Mouse (Mus musculus): ENCODE data around the gene Ggnbp2. TPM values are rescaled to one million over a fixed set of nuclear protein-coding genes. Genes with fewer than 3 reads are reported as not detected.

Gene Ggnbp2
- polyA plus RNA-seq, 1 experiment from 2014 or later, result 66.5 TPM

DNA sequence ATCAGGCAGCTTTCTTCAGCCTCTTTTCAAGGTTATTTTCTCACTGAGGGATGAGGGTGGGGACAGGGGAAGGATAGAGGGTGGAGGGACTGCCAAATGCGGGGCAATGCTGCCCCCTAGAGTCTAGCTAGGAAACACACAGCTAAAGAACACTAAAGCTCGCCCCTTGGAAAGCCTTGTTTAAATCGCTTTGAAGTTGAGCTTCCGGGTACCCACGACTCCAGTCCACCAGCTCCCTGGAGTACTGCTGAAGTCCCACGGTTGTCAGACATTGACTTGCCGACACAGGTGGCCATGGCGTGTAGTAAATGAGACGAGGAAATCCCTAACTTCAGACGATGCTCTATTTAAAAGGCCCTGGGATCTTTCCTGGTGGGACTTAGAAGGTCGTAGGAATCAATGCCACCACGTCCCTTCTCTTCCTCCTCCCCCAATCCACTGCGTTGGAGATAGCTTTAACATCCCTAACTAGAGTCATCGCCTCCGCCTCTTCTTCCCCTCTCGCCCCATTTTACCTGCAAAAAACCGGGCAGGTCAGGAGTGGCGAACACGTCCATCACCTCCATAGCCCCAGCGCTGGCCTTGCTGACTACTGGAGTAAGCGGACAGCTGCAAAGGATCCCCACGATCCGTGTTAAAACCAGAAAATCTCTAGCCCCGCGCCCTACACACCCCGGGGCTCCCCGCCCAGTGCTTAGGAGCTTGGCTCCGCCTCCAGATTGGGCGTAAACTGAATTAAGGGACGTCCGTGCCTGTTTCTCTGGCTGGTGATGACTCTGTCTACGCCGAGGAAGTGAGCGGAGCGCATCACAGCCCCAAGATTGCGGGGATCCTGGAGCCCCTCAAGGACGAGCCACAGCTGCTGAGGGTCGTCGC lies 52.3 kb downstream of the Ggnbp2 start:
- Histone ChIP-seq H3K4me3 (peak overlapping the region; percentile 74), H3K4me1 (peaks cover 9% of the 10 kb centered on the region; the same call in 1 of the 2 replicates), H3K4me2 (peak overlapping the region; percentile 99), H3K36me3 (ENCODE audit: poor library complexity, severe bottlenecking) (no peaks in the 10 kb centered on the region), H3K27me3 (0 out of 2 replicates have a peak, but pooled peaks cover 3% of the 10 kb centered on the region), H3K27ac (peak overlapping the region; percentile 54; the same call in 1 of the 2 replicates), H3K9me3 (replicated peaks) (no peaks in the 10 kb centered on the region), H3K9ac (peak overlapping the region; percentile 75)
- WGBS, result under 1% methylated on average over 39 of the region's 39 CpGs
- peak; percentile 76 for ATAC-seq

GRCm38 (mm10) chr11:84817362-84817761 lies 53.3 kb downstream of the Ggnbp2 start:
- no peak overlapping the region for H3K27ac ChIP-seq
- 79% methylated on average over 6 of the region's 6 CpGs for WGBS
- 0 out of 2 replicates have a peak, but pooled peaks cover 3% of the 10 kb centered on the region for H3K27me3 ChIP-seq
- H3K36me3 ChIP-seq (ENCODE audit: poor library complexity, severe bottlenecking), result no peaks in the 10 kb centered on the region
- ATAC-seq, result no peak
- no peaks in the 10 kb centered on the region for H3K9me3 ChIP-seq (replicated peaks)
- H3K9ac ChIP-seq, result no peak overlapping the region
- H3K4me2 ChIP-seq, result no peak overlapping the region
- H3K4me3 ChIP-seq, result no peak overlapping the region
- peaks cover 9% of the 10 kb centered on the region; the same call in 1 of the 2 replicates for H3K4me1 ChIP-seq

DNA sequence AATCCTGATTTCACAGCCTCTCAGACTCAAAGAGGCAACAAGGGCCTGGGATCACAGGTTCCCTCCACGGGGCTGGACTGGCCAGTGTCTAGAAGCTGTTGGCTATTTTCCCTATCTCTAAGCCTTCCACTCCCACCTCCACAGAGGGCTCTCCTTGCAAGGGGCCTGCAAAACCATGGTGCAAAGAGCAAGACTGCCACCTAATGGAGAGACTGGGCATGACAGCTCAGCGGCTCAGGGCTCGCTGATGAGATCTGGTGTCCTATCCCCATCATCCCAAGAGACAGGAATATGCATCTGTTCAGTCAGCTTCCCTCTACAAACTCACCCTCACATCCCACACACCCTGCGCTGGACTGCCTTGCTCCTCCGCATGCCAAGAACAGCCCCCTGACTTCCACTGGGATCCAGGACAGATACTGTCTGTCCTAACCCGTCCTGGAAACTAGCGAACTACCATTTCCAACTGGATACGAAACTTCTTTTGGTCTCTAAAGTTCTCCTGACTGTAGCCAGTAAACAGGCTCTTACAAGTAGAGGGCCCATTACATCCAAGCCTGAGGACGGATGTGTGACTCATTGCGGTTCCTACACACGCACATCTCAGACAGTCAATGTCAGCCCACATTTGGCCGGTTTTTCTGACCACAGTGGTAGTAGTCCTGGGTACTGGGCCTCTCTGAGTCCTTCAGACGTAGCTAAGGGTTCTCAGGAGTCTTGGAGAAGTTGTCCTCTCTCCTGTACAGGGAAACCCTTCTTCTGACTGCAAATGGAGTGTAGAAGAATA lies 56.7 kb downstream of the Ggnbp2 start:
- ATAC-seq, result peak; percentile 31; the same call in 1 of the 2 replicates
- H3K4me1 ChIP-seq, result peaks cover 7% of the 10 kb centered on the region; the same call in 1 of the 2 replicates
- no peak overlapping the region for H3K27ac ChIP-seq
- 0 out of 2 replicates have a peak, but pooled peaks cover 3% of the 10 kb centered on the region for H3K27me3 ChIP-seq
- H3K36me3 ChIP-seq (ENCODE audit: poor library complexity, severe bottlenecking), result no peaks in the 10 kb centered on the region
- no peak overlapping the region for H3K4me3 ChIP-seq
- no peak overlapping the region for H3K9ac ChIP-seq
- no peaks in the 10 kb centered on the region for H3K9me3 ChIP-seq (replicated peaks)
- H3K4me2 ChIP-seq, result no peak overlapping the region
- WGBS, result 56% methylated on average over 13 of the region's 13 CpGs

GRCm38 (mm10) chr11:84804373-84804772 lies 66.2 kb downstream of the Ggnbp2 start:
- no peaks in the 10 kb centered on the region for H3K4me1 ChIP-seq
- 97% methylated on average over 4 of the region's 4 CpGs for WGBS

GRCm38 (mm10) chr11:84797627-84798353 lies 72.8 kb downstream of the Ggnbp2 start:
- no peak overlapping the region for H3K4me3 ChIP-seq
- no peaks in the 10 kb centered on the region for H3K36me3 ChIP-seq (ENCODE audit: poor library complexity, severe bottlenecking)
- 0 out of 2 replicates have a peak, but pooled peaks cover 7% of the 10 kb centered on the region for H3K4me1 ChIP-seq
- no peak overlapping the region for H3K27ac ChIP-seq
- peaks cover 47% of the 10 kb centered on the region for H3K27me3 ChIP-seq
- H3K9me3 ChIP-seq (replicated peaks), result peaks cover 4% of the 10 kb centered on the region; the same call in 1 of the 2 replicates
- H3K4me2 ChIP-seq, result no peak overlapping the region
- WGBS, result 18% methylated on average over 21 of the region's 21 CpGs
- no peak overlapping the region for H3K9ac ChIP-seq
- no peak; the same call in 1 of the 2 replicates for ATAC-seq

More at GRCm38 (mm10) chr11:84804373-84804772, 66.2 kb downstream of the Ggnbp2 start:
- no peak overlapping the region for H3K9ac ChIP-seq
- no peaks in the 10 kb centered on the region for H3K36me3 ChIP-seq (ENCODE audit: poor library complexity, severe bottlenecking)
- 0 out of 2 replicates have a peak, but pooled peaks cover 8% of the 10 kb centered on the region for H3K27me3 ChIP-seq
- H3K4me3 ChIP-seq, result no peak overlapping the region
- no peak for ATAC-seq
- no peak overlapping the region for H3K4me2 ChIP-seq
- no peaks in the 10 kb centered on the region for H3K9me3 ChIP-seq (replicated peaks)
- H3K27ac ChIP-seq, result no peak overlapping the region

DNA sequence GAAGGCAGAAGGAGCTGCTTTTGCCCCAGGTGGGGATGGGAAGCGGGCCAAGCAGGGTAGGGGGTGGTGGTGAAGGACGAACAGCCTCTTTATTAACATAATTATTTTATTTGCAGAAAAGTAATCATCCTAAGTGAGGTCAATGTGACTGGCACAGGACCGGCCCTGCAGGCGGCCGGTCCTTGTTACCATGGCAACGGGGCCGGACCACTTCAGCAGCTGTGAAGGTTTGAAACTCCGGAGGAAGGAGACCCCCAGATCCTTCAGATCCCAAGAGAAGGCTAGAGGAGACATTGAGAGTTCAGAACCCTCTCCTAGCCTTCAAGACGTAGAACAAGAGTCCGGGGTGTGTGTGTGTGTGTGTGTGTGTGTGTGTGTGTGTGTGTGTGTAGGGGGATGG lies 73.6 kb downstream of the Ggnbp2 start:
- no peak overlapping the region for H3K4me3 ChIP-seq
- no peaks in the 10 kb centered on the region for H3K36me3 ChIP-seq (ENCODE audit: poor library complexity, severe bottlenecking)
- ATAC-seq, result no peak
- 0 out of 2 replicates have a peak, but pooled peaks cover 7% of the 10 kb centered on the region for H3K4me1 ChIP-seq
- H3K4me2 ChIP-seq, result no peak overlapping the region
- H3K27ac ChIP-seq, result no peak overlapping the region
- H3K9me3 ChIP-seq (replicated peaks), result peaks cover 4% of the 10 kb centered on the region; the same call in 1 of the 2 replicates
- WGBS, result 21% methylated on average over 10 of the region's 10 CpGs
- no peak overlapping the region for H3K9ac ChIP-seq
- H3K27me3 ChIP-seq, result peaks cover 54% of the 10 kb centered on the region

- no peak overlapping the region for H3K27ac ChIP-seq
- H3K36me3 ChIP-seq (ENCODE audit: poor library complexity, severe bottlenecking), result no peaks in the 10 kb centered on the region
- peaks cover 73% of the 10 kb centered on the region for H3K27me3 ChIP-seq
- peaks cover 4% of the 10 kb centered on the region; the same call in 1 of the 2 replicates for H3K9me3 ChIP-seq (replicated peaks)
- H3K4me1 ChIP-seq, result 0 out of 2 replicates have a peak, but pooled peaks cover 7% of the 10 kb centered on the region
- peak overlapping the region; percentile 40; the same call in 1 of the 2 replicates for H3K9ac ChIP-seq
- peak overlapping the region; percentile 47 for H3K4me2 ChIP-seq
- no peak overlapping the region for H3K4me3 ChIP-seq
- ATAC-seq, result peak; percentile 93
- 7% methylated on average over 17 of the region's 17 CpGs for WGBS
Observed at GRCm38 (mm10) chr11:84794496-84795113, 76.0 kb downstream of the Ggnbp2 start.

DNA sequence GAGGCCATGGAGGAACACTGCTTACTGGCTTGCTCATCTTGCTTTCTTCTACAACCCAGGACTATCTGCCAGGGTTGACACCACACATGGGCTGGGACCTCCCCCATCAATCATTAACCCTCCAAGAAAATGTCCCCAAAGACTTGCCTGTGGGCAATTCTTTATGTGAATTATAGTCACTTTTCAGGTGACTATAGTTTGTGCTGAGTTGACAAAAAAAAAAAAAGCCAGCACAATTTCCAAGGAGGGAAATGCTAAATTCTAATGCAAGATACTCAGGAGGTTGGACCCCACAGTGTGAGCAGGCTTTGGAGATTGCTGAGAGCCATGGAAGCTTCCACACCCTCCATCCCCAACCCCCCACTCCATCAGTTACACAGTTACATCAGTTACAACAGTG lies 77.1 kb downstream of the Ggnbp2 start:
- Histone ChIP-seq H3K27ac (no peak overlapping the region), H3K9ac (no peak overlapping the region), H3K27me3 (peaks cover 83% of the 10 kb centered on the region), H3K36me3 (ENCODE audit: poor library complexity, severe bottlenecking) (no peaks in the 10 kb centered on the region), H3K9me3 (replicated peaks) (peaks cover 4% of the 10 kb centered on the region; the same call in 1 of the 2 replicates), H3K4me3 (no peak overlapping the region), H3K4me2 (no peak overlapping the region), H3K4me1 (0 out of 2 replicates have a peak, but pooled peaks cover 7% of the 10 kb centered on the region)
- ATAC-seq, result no peak

DNA sequence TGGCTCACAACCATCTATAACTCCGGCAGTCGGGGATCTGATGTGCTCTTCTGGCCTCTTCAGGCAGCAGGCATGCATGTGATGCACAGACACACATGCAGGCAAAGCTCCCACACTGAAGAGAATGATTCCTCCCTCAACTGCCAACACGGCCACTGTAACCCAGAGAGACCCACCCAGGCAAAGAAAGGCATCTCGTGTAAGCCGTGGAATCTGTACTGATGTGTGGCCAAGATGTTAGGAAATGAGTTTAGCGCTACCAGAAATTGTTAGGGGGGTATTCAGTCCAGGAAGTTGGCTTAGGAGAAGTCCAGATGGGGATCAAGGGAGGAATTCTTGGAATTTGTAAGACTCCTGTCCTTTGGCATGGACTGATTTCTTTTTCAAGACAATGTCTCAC lies 80.2 kb downstream of the Ggnbp2 start:
- H3K4me3 ChIP-seq, result no peak overlapping the region
- peaks cover 4% of the 10 kb centered on the region; the same call in 1 of the 2 replicates for H3K9me3 ChIP-seq (replicated peaks)
- no peak for ATAC-seq
- WGBS, result 59% methylated on average over 6 of the region's 6 CpGs
- no peak overlapping the region for H3K9ac ChIP-seq
- no peak overlapping the region for H3K27ac ChIP-seq
- H3K4me1 ChIP-seq, result no peaks in the 10 kb centered on the region
- H3K36me3 ChIP-seq (ENCODE audit: poor library complexity, severe bottlenecking), result no peaks in the 10 kb centered on the region
- no peak overlapping the region for H3K4me2 ChIP-seq
- H3K27me3 ChIP-seq, result peaks cover 64% of the 10 kb centered on the region

Measured in forebrain, embryonic 13.5 days (tissue).